Mouse (Mus musculus): ENCODE data around the gene Zfp988. TPM values are rescaled to one million over a fixed set of nuclear protein-coding genes. Genes with fewer than 3 reads are reported as not detected.
A peak's percentile ranks its signal among the peaks of the same experiment; 100 is the strongest.
"Not testable (repeated sequence)": the region's sequence is repeated elsewhere in the genome, so short reads cannot be mapped to it uniquely, and the experiment has no call there.

Gene Zfp988
- polyA plus RNA-seq (2012; rRNA removed) (not detected in 2 replicates), polyA plus RNA-seq (2014; fragmentation: Nextera tagmentation; extraction: Ambion mirVana) (0.14 TPM in 1 of 2 replicates, not detected in the other)

GRCm38 (mm10) chr4:147305436-147305835 lies at the start of gene Zfp988:
TSS of gene Zfp988 (plus strand) at chr4:147305674.
- H3K4me1 ChIP-seq (replicated peaks; ENCODE audit: control insufficient read depth in 2 of 2, insufficient read depth in 2 of 2, low read length in 1 of 2); H3K9ac ChIP-seq (replicated peaks); H3K4me3 ChIP-seq (ENCODE audit: insufficient read depth in 1 of 2, low read depth in 2 of 2, low read length in 2 of 2); H3K4me2 ChIP-seq (ENCODE audit: low read depth); H3K27ac ChIP-seq; H3K27me3 ChIP-seq (ENCODE audit: control insufficient read depth, insufficient read depth, low read length); ATAC-seq (ENCODE audit: insufficient read depth); DNase-seq (ENCODE audit: low read depth in 3 of 3, low spot score in 3 of 3); H3K9me3 ChIP-seq (ENCODE audit: control insufficient read depth, low read length); H3K36me3 ChIP-seq (replicated peaks; ENCODE audit: control insufficient read depth, insufficient read depth, low read depth): not testable (repeated sequence)
- 69% methylated on average over 6 of the region's 6 CpGs for WGBS (ENCODE audit: insufficient replicate concordance)

- not testable (repeated sequence) for H3K36me3 ChIP-seq (replicated peaks; ENCODE audit: control insufficient read depth, insufficient read depth, low read depth); H3K4me2 ChIP-seq (ENCODE audit: low read depth); H3K27ac ChIP-seq; H3K4me1 ChIP-seq (replicated peaks; ENCODE audit: control insufficient read depth in 2 of 2, insufficient read depth in 2 of 2, low read length in 1 of 2); H3K9me3 ChIP-seq (ENCODE audit: control insufficient read depth, low read length); H3K9ac ChIP-seq (replicated peaks); H3K4me3 ChIP-seq (ENCODE audit: insufficient read depth in 1 of 2, low read depth in 2 of 2, low read length in 2 of 2); H3K27me3 ChIP-seq (ENCODE audit: control insufficient read depth, insufficient read depth, low read length); ATAC-seq (ENCODE audit: insufficient read depth); DNase-seq (ENCODE audit: low read depth in 3 of 3, low spot score in 3 of 3)
- 72% methylated on average over 2 of the region's 3 CpGs for WGBS (ENCODE audit: insufficient replicate concordance)
Observed at GRCm38 (mm10) chr4:147262708-147263107, 42.8 kb upstream of the Zfp988 start.

- H3K4me1 ChIP-seq (replicated peaks; ENCODE audit: control insufficient read depth in 2 of 2, insufficient read depth in 2 of 2, low read length in 1 of 2); DNase-seq (ENCODE audit: low read depth in 3 of 3, low spot score in 3 of 3); H3K36me3 ChIP-seq (replicated peaks; ENCODE audit: control insufficient read depth, insufficient read depth, low read depth); ATAC-seq (ENCODE audit: insufficient read depth); H3K9me3 ChIP-seq (ENCODE audit: control insufficient read depth, low read length); H3K27me3 ChIP-seq (ENCODE audit: control insufficient read depth, insufficient read depth, low read length); H3K4me2 ChIP-seq (ENCODE audit: low read depth); H3K27ac ChIP-seq; H3K9ac ChIP-seq (replicated peaks); H3K4me3 ChIP-seq (ENCODE audit: insufficient read depth in 1 of 2, low read depth in 2 of 2, low read length in 2 of 2): not testable (repeated sequence)
- WGBS (ENCODE audit: insufficient replicate concordance) = 76% methylated on average over 16 of the region's 17 CpGs
Observed at GRCm38 (mm10) chr4:147267302-147267701, 38.2 kb upstream of the Zfp988 start.

- H3K4me3 ChIP-seq (ENCODE audit: insufficient read depth in 1 of 2, low read depth in 2 of 2, low read length in 2 of 2); H3K36me3 ChIP-seq (replicated peaks; ENCODE audit: control insufficient read depth, insufficient read depth, low read depth); H3K4me1 ChIP-seq (replicated peaks; ENCODE audit: control insufficient read depth in 2 of 2, insufficient read depth in 2 of 2, low read length in 1 of 2); H3K9me3 ChIP-seq (ENCODE audit: control insufficient read depth, low read length); H3K4me2 ChIP-seq (ENCODE audit: low read depth); ATAC-seq (ENCODE audit: insufficient read depth); H3K9ac ChIP-seq (replicated peaks); H3K27ac ChIP-seq; H3K27me3 ChIP-seq (ENCODE audit: control insufficient read depth, insufficient read depth, low read length); DNase-seq (ENCODE audit: low read depth in 3 of 3, low spot score in 3 of 3): not testable (repeated sequence)
- WGBS (ENCODE audit: insufficient replicate concordance) = 76% methylated on average over 25 of the region's 25 CpGs
Observed at GRCm38 (mm10) chr4:147268735-147269134, 36.7 kb upstream of the Zfp988 start.

- not testable (repeated sequence) for H3K9me3 ChIP-seq (ENCODE audit: control insufficient read depth, low read length); H3K4me3 ChIP-seq (ENCODE audit: insufficient read depth in 1 of 2, low read depth in 2 of 2, low read length in 2 of 2); H3K27ac ChIP-seq; DNase-seq (ENCODE audit: low read depth in 3 of 3, low spot score in 3 of 3); H3K4me2 ChIP-seq (ENCODE audit: low read depth); ATAC-seq (ENCODE audit: insufficient read depth); H3K27me3 ChIP-seq (ENCODE audit: control insufficient read depth, insufficient read depth, low read length); H3K9ac ChIP-seq (replicated peaks); H3K4me1 ChIP-seq (replicated peaks; ENCODE audit: control insufficient read depth in 2 of 2, insufficient read depth in 2 of 2, low read length in 1 of 2); H3K36me3 ChIP-seq (replicated peaks; ENCODE audit: control insufficient read depth, insufficient read depth, low read depth)
- WGBS (ENCODE audit: insufficient replicate concordance) = 58% methylated on average over 4 of the region's 4 CpGs
Observed at GRCm38 (mm10) chr4:147270026-147270425, 35.4 kb upstream of the Zfp988 start.

GRCm38 (mm10) chr4:147271601-147272000 lies 33.9 kb upstream of the Zfp988 start:
- H3K4me3 ChIP-seq (ENCODE audit: insufficient read depth in 1 of 2, low read depth in 2 of 2, low read length in 2 of 2); H3K9me3 ChIP-seq (ENCODE audit: control insufficient read depth, low read length); ATAC-seq (ENCODE audit: insufficient read depth); H3K27ac ChIP-seq; H3K27me3 ChIP-seq (ENCODE audit: control insufficient read depth, insufficient read depth, low read length); H3K36me3 ChIP-seq (replicated peaks; ENCODE audit: control insufficient read depth, insufficient read depth, low read depth); DNase-seq (ENCODE audit: low read depth in 3 of 3, low spot score in 3 of 3); H3K4me2 ChIP-seq (ENCODE audit: low read depth); H3K4me1 ChIP-seq (replicated peaks; ENCODE audit: control insufficient read depth in 2 of 2, insufficient read depth in 2 of 2, low read length in 1 of 2); H3K9ac ChIP-seq (replicated peaks): not testable (repeated sequence)
- WGBS (ENCODE audit: insufficient replicate concordance) = 68% methylated on average over 11 of the region's 13 CpGs

GRCm38 (mm10) chr4:147275021-147275772 lies 30.3 kb upstream of the Zfp988 start:
- H3K27ac ChIP-seq; H3K36me3 ChIP-seq (replicated peaks; ENCODE audit: control insufficient read depth, insufficient read depth, low read depth); H3K27me3 ChIP-seq (ENCODE audit: control insufficient read depth, insufficient read depth, low read length); DNase-seq (ENCODE audit: low read depth in 3 of 3, low spot score in 3 of 3); H3K4me2 ChIP-seq (ENCODE audit: low read depth); H3K9me3 ChIP-seq (ENCODE audit: control insufficient read depth, low read length); H3K4me1 ChIP-seq (replicated peaks; ENCODE audit: control insufficient read depth in 2 of 2, insufficient read depth in 2 of 2, low read length in 1 of 2); H3K4me3 ChIP-seq (ENCODE audit: insufficient read depth in 1 of 2, low read depth in 2 of 2, low read length in 2 of 2); H3K9ac ChIP-seq (replicated peaks): not testable (repeated sequence)
- peak; percentile 56 for ATAC-seq (ENCODE audit: insufficient read depth)
- 36% methylated on average over 50 of the region's 58 CpGs for WGBS (ENCODE audit: insufficient replicate concordance)

GRCm38 (mm10) chr4:147275773-147276140 lies 29.7 kb upstream of the Zfp988 start:
- H3K4me3 ChIP-seq (ENCODE audit: insufficient read depth in 1 of 2, low read depth in 2 of 2, low read length in 2 of 2); H3K4me1 ChIP-seq (replicated peaks; ENCODE audit: control insufficient read depth in 2 of 2, insufficient read depth in 2 of 2, low read length in 1 of 2); DNase-seq (ENCODE audit: low read depth in 3 of 3, low spot score in 3 of 3); ATAC-seq (ENCODE audit: insufficient read depth); H3K9me3 ChIP-seq (ENCODE audit: control insufficient read depth, low read length); H3K4me2 ChIP-seq (ENCODE audit: low read depth); H3K9ac ChIP-seq (replicated peaks); H3K27me3 ChIP-seq (ENCODE audit: control insufficient read depth, insufficient read depth, low read length); H3K36me3 ChIP-seq (replicated peaks; ENCODE audit: control insufficient read depth, insufficient read depth, low read depth); H3K27ac ChIP-seq: not testable (repeated sequence)
- WGBS (ENCODE audit: insufficient replicate concordance) = 19% methylated on average over 54 of the region's 54 CpGs
